ENCODE assay signal across 11 mouse cellular contexts in the genomic region with DNA sequence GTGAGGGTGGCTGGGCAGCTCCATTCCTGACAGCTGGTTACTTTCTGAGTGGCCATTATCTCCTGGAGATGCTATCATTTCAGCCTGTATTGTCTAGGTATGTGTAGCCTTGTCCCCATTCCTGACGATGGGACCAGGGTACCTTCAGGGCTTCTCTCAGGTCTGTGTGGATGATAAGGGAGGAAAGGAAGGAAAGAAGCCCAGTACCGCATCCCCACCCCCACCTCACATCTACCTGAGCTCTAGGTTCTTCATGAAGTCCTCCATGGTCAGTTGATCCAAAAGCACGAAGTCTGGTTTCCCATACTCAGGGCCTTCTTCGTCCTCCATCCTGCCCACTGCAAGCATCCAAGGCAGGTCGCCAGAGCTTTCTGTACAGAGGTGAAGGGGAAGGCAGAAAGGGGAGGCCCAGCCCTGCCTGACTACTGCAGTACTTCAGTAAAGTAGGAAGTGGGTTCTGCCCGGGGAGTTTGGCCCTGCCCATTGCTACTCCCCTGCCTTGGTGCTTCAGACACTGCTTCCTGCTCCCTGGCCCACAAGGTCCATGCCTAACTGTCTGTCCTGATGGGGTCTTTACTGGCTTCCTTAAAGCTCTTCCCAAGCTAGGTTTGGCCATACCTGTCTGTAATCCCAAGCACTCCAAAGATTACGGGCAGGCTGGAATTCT. TPM values are rescaled to one million over a fixed set of nuclear protein-coding genes. Genes with fewer than 3 reads are reported as not detected.
A peak's percentile ranks its signal among the peaks of the same experiment; 100 is the strongest.
DNase-seq lines count a peak whose midpoint lies in the region; ATAC-seq and TF ChIP-seq lines count a peak whose summit lies in the region.
"Had no signal": no experiment of that assay in that cellular context is flagged by ENCODE, and none has a peak within 500 bp of the region (broad histone marks: within the 10 kb centered on the region; RNA-seq: fewer than 3 reads in every experiment).

Gene Myo1g, minus strand, starts transcription at position 459 of the 667 bp plus-strand sequence.

- WGBS in lung, embryonic 16.5 days, result 62% methylated on average over 7 of the region's 7 CpGs

- ATAC-seq in common myeloid progenitor, adult 5-6 weeks (replicated peaks; ENCODE audit: low read depth, poor library complexity, severe bottlenecking), result peak; percentile 78
- ATAC-seq in lung, embryonic 16.5 days (ENCODE audit: low read depth), result peak; percentile 27; the same call in 1 of the 2 replicates

- H3K4me3 ChIP-seq in ES-Bruce4 (ENCODE audit: low read depth, low read length), result no peak within 1 kb of the TSS
- H3K4me3 ChIP-seq in lung, embryonic 16.5 days (ENCODE audit: low read length), result no peak within 1 kb of the TSS
- H3K4me3 ChIP-seq: heart, embryonic 13.5 days had no signal

- no peak within 1 kb of the TSS for H3K4me2 ChIP-seq in lung, embryonic 16.5 days (ENCODE audit: low read depth, low read length)
- H3K4me2 ChIP-seq: heart, embryonic 13.5 days; lung, embryonic 14.5 days had no signal

- TF ChIP-seq CTCF in ES-Bruce4 (IDR thresholded peaks at IDR 0.05; ENCODE audit: low read depth, low read length), result no peak

- no peak for TF ChIP-seq POLR2A in ES-Bruce4 (IDR thresholded peaks at IDR 0.05; ENCODE audit: insufficient read depth, low read length)

- H3K27me3 ChIP-seq in ES-Bruce4 (ENCODE audit: control insufficient read depth, insufficient read depth, low read length, poor library complexity, severe bottlenecking), result no peaks in the 10 kb centered on the region
- no peaks in the 10 kb centered on the region for H3K27me3 ChIP-seq in lung, embryonic 16.5 days (ENCODE audit: control insufficient read depth, insufficient read depth, low read depth, low read length)

- H3K9ac ChIP-seq in ES-Bruce4 (ENCODE audit: low read depth, poor library complexity, severe bottlenecking), result no peak within 1 kb of the TSS
- no peak within 1 kb of the TSS for H3K9ac ChIP-seq in lung, embryonic 16.5 days (ENCODE audit: low read length)
- H3K9ac ChIP-seq: heart, embryonic 13.5 days; lung, embryonic 14.5 days had no signal

- DNase-seq in spleen, postnatal 36 days (ENCODE audit: low spot score in 2 of 2), result peak; percentile 87 to 89
- no peak for DNase-seq in cerebellum, postnatal 36 days
- DNase-seq in layer of hippocampus, postnatal 36 days, result no peak
- no peak for DNase-seq in neural tube, embryonic 10.5 days (ENCODE audit: extremely low spot score, low spot score)
- no peak for DNase-seq in cerebellum, postnatal 10 days
- DNase-seq: cerebellum, adult 11-12 months; lung, embryonic 14.5 days had no signal

- no peaks in the 10 kb centered on the region for H3K9me3 ChIP-seq in ES-Bruce4 (replicated peaks; ENCODE audit: control insufficient read depth, insufficient read depth, low read length, poor library complexity, severe bottlenecking)
- no peaks in the 10 kb centered on the region for H3K9me3 ChIP-seq in lung, embryonic 16.5 days (ENCODE audit: control insufficient read depth, low read length)
- H3K9me3 ChIP-seq: heart, embryonic 13.5 days had no signal

- TF ChIP-seq EP300 in ES-Bruce4 (IDR thresholded peaks at IDR 0.05; ENCODE audit: insufficient read depth, low read depth, low read length), result no peak

- H3K4me1 ChIP-seq in ES-Bruce4 (ENCODE audit: control insufficient read depth, insufficient read depth, low read length), result peaks cover under 1% of the 10 kb centered on the region
- H3K4me1 ChIP-seq in lung, embryonic 16.5 days (replicated peaks; ENCODE audit: control insufficient read depth, insufficient read depth, low read length), result no peaks in the 10 kb centered on the region
- H3K4me1 ChIP-seq: heart, embryonic 13.5 days had no signal

- peaks cover 16% of the 10 kb centered on the region for H3K36me3 ChIP-seq in ES-Bruce4 (ENCODE audit: control insufficient read depth, insufficient read depth, low read length, poor library complexity, severe bottlenecking)
- peaks cover 10% of the 10 kb centered on the region for H3K36me3 ChIP-seq in lung, embryonic 16.5 days (ENCODE audit: control insufficient read depth, insufficient read depth, low read length)

- 0 out of 2 replicates have a peak within 1 kb of the TSS, but pooled peaks have one; percentile 22 for H3K27ac ChIP-seq in ES-Bruce4 (ENCODE audit: insufficient read depth, low read length)
- no peak within 1 kb of the TSS for H3K27ac ChIP-seq in lung, embryonic 16.5 days (ENCODE audit: low read length)
- H3K27ac ChIP-seq: heart, embryonic 13.5 days had no signal

RNA-seq across cellular contexts. Expression of gene Myo1g, which starts in this region (rescaled TPM):
- 0.36 and 1.1 TPM in 2 replicates for polyA plus RNA-seq in ES-Bruce4 (2011; ENCODE audit: insufficient read depth, insufficient read length, low read depth, missing spikeins)
- 27.1 and 38.1 TPM in 2 replicates for total RNA-seq in common myeloid progenitor, adult 5-6 weeks (2017)
- polyA plus RNA-seq in lung, embryonic 16.5 days (2015; fragmentation: Nextera tagmentation; extraction: Ambion mirVana), result 3.8 and 5.0 TPM in 2 replicates
- 1 to 10 TPM in 1 of 2 experiments, under 1 TPM in 1; 0.45 to 1.1 TPM for total RNA-seq in layer of hippocampus, postnatal 36 days (2021)

Comparison
In these comparisons a context has a peak if more than half of its experiments do, and no peak if none do; other contexts are left out.
1. RNA of gene Myo1g (total RNA-seq): 27.1 to 38.1 TPM in common myeloid progenitor, adult 5-6 weeks; 0.45 to 1.1 TPM in layer of hippocampus, postnatal 36 days; every median in the first group is over 10 times any median in the second.
2. DNase-seq: peak in spleen, postnatal 36 days (2 of 2); none in cerebellum, postnatal 36 days (0 of 2), layer of hippocampus, postnatal 36 days (0 of 2), neural tube, embryonic 10.5 days (single experiment) and cerebellum, postnatal 10 days (0 of 2).